ENCODE assay signal across 8 mouse cellular contexts in the genomic region with DNA sequence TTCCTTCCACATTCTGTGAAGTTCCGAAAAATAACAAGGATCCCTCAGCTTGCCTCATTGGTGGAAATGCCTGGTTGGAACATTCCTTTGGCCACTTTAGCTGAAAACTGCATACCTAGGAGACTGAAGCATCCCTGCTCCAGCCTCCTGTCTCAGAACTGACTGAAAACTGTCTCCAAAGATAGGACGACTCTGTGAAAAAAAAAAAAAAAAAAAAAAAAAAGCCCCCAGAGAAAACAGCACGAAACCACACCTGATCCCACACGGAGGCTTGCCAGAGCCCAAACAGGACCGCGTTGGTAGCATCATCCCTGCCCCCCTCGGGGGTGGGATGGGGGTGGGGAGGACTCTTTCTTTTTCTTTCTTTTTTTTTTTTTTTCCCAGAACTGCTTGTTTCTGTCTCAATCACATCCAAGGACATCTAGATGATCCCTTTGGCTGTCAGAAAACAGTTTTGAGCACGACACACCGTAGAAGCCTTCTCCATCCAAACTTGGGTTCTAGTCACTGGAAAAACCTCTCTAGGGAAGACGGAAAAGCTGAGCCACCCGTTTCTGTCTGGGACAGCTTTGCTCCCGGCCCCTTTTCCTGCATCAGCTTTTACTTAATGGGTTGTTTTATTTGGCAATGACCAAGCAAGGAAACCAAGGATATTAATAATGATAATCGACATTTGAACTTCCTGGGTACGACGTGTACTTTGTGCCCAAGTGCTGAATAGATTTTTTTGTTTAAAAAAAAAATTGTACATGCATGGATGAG. TPM values are rescaled to one million over a fixed set of nuclear protein-coding genes. Genes with fewer than 3 reads are reported as not detected.
DNase-seq lines count a peak whose midpoint lies in the region; ATAC-seq lines count a peak whose summit lies in the region.

No protein-coding gene starts in this region.

- WGBS in hindbrain, embryonic 10.5 days, result 55% methylated on average over 15 of the region's 15 CpGs
- 50% methylated on average over 15 of the region's 15 CpGs for WGBS in hindbrain, embryonic 11.5 days
- WGBS in lung, embryonic 16.5 days, result 27% methylated on average over 15 of the region's 15 CpGs

- H3K27ac ChIP-seq in hindbrain, embryonic 10.5 days, result 0 out of 2 replicates have a peak overlapping the region, but pooled peaks have one; percentile 64
- no peak overlapping the region for H3K27ac ChIP-seq in hindbrain, embryonic 11.5 days (ENCODE audit: low read depth, low read length)
- H3K27ac ChIP-seq in lung, embryonic 16.5 days (ENCODE audit: low read length), result peak overlapping the region; percentile 84

- ATAC-seq in hindbrain, embryonic 11.5 days (ENCODE audit: low FRiP score), result no peak
- peak; percentile 35 for ATAC-seq in lung, embryonic 16.5 days (ENCODE audit: low read depth)
- ATAC-seq in CD4-positive, CD25-positive, alpha-beta regulatory T cell, adult 4 months, result no peak

- no peak overlapping the region for H3K4me3 ChIP-seq in hindbrain, embryonic 10.5 days
- H3K4me3 ChIP-seq in hindbrain, embryonic 11.5 days (ENCODE audit: low read depth, low read length), result no peak overlapping the region
- H3K4me3 ChIP-seq in lung, embryonic 16.5 days (ENCODE audit: low read length), result 0 out of 2 replicates have a peak overlapping the region, but pooled peaks have one; percentile 7

- no peak overlapping the region for H3K9ac ChIP-seq in hindbrain, embryonic 11.5 days (ENCODE audit: low read depth, low read length)
- no peak overlapping the region for H3K9ac ChIP-seq in lung, embryonic 16.5 days (ENCODE audit: low read length)

- peaks cover 20% of the 10 kb centered on the region for H3K4me1 ChIP-seq in hindbrain, embryonic 10.5 days (replicated peaks)
- no peaks in the 10 kb centered on the region for H3K4me1 ChIP-seq in hindbrain, embryonic 11.5 days (replicated peaks; ENCODE audit: control insufficient read depth, insufficient read depth, low read length)
- H3K4me1 ChIP-seq in lung, embryonic 16.5 days (replicated peaks; ENCODE audit: control insufficient read depth, insufficient read depth, low read length), result peaks cover 28% of the 10 kb centered on the region

- H3K36me3 ChIP-seq in hindbrain, embryonic 10.5 days, result 0 out of 2 replicates have a peak, but pooled peaks cover 8% of the 10 kb centered on the region
- H3K36me3 ChIP-seq in hindbrain, embryonic 11.5 days (ENCODE audit: control insufficient read depth, insufficient read depth, low read length), result no peaks in the 10 kb centered on the region
- H3K36me3 ChIP-seq in lung, embryonic 16.5 days (ENCODE audit: control insufficient read depth, insufficient read depth, low read length), result no peaks in the 10 kb centered on the region

- no peak for DNase-seq in hindbrain, embryonic 10.5 days (ENCODE audit: low spot score)
- no peak for DNase-seq in hindbrain, embryonic 11.5 days (ENCODE audit: low spot score)
- DNase-seq in R1 (ENCODE audit: low read depth, low spot score), result peak; percentile 71
- DNase-seq in heart, postnatal 4 days, result peak; percentile 12
- DNase-seq in thymus, postnatal 0 days (ENCODE audit: low spot score), result no peak
- DNase-seq in left cerebral cortex, postnatal 36 days (ENCODE audit: low spot score in 2 of 2), result no peak

- no peaks in the 10 kb centered on the region for H3K27me3 ChIP-seq in hindbrain, embryonic 10.5 days (ENCODE audit: insufficient read depth, poor library complexity, severe bottlenecking)
- no peaks in the 10 kb centered on the region for H3K27me3 ChIP-seq in hindbrain, embryonic 11.5 days (ENCODE audit: control insufficient read depth, insufficient read depth, low read length)
- no peaks in the 10 kb centered on the region for H3K27me3 ChIP-seq in lung, embryonic 16.5 days (ENCODE audit: control insufficient read depth, insufficient read depth, low read depth, low read length)

- H3K4me2 ChIP-seq in hindbrain, embryonic 11.5 days (replicated peaks; ENCODE audit: low read depth, low read length), result no peak overlapping the region
- H3K4me2 ChIP-seq in lung, embryonic 16.5 days (ENCODE audit: low read depth, low read length), result peak overlapping the region; percentile 30

- H3K9me3 ChIP-seq in hindbrain, embryonic 10.5 days, result peaks cover 17% of the 10 kb centered on the region
- H3K9me3 ChIP-seq in hindbrain, embryonic 11.5 days (ENCODE audit: control insufficient read depth, low read length), result peaks cover 11% of the 10 kb centered on the region
- peaks cover 8% of the 10 kb centered on the region for H3K9me3 ChIP-seq in lung, embryonic 16.5 days (ENCODE audit: control insufficient read depth, low read length)

- intact Hi-C loops in left cerebral cortex, postnatal 36 days (cut with DNase I), result no loop called here

RNA-seq across cellular contexts. Expression of gene Plpp1, which starts 29.0 kb away (rescaled TPM):
- polyA plus RNA-seq in hindbrain, embryonic 10.5 days (2016; fragmentation: Nextera tagmentation; extraction: Ambion mirVana), result 22.6 and 25.5 TPM in 2 replicates
- 22.1 and 24.0 TPM in 2 replicates for polyA plus RNA-seq in hindbrain, embryonic 11.5 days (2014; fragmentation: Nextera tagmentation; extraction: Ambion mirVana)
- total RNA-seq in heart, postnatal 4 days (2021), result 10 to 100 TPM; 72.2 to 78.2 TPM
- polyA plus RNA-seq in lung, embryonic 16.5 days (2015; fragmentation: Nextera tagmentation; extraction: Ambion mirVana), result 81.5 and 90.8 TPM in 2 replicates
- 18.1 and 19.9 TPM in 2 replicates for polyA plus RNA-seq in thymus, postnatal 0 days (2015; fragmentation: Nextera tagmentation; extraction: Ambion mirVana)
- polyA plus RNA-seq in CD4-positive, CD25-positive, alpha-beta regulatory T cell, adult 4 months (2017; shearing (Covaris generic)), result 1 to 10 TPM; 3.7 to 4.2 TPM
- total RNA-seq in left cerebral cortex, postnatal 36 days (2021), result 10 to 100 TPM; 24.6 to 30.9 TPM

Comparison
In these comparisons a context has a peak if more than half of its experiments do, and no peak if none do; other contexts are left out.
1. DNase-seq: peak in R1 (single experiment) and heart, postnatal 4 days (single experiment); none in hindbrain, embryonic 10.5 days (single experiment), hindbrain, embryonic 11.5 days (single experiment), thymus, postnatal 0 days (single experiment) and left cerebral cortex, postnatal 36 days (0 of 2).